Mouse (Mus musculus) urinary bladder, postnatal 14 days (tissue): ENCODE data around the gene Mterf2.
A peak's percentile ranks its signal among the peaks of the same experiment; 100 is the strongest.

Experiments used
- DNase-seq: peaks from one replicate; pipeline ENCODE4 v3.0.0; 2021; ENCODE audit warnings: low spot score

The Mterf2 gene

DNA sequence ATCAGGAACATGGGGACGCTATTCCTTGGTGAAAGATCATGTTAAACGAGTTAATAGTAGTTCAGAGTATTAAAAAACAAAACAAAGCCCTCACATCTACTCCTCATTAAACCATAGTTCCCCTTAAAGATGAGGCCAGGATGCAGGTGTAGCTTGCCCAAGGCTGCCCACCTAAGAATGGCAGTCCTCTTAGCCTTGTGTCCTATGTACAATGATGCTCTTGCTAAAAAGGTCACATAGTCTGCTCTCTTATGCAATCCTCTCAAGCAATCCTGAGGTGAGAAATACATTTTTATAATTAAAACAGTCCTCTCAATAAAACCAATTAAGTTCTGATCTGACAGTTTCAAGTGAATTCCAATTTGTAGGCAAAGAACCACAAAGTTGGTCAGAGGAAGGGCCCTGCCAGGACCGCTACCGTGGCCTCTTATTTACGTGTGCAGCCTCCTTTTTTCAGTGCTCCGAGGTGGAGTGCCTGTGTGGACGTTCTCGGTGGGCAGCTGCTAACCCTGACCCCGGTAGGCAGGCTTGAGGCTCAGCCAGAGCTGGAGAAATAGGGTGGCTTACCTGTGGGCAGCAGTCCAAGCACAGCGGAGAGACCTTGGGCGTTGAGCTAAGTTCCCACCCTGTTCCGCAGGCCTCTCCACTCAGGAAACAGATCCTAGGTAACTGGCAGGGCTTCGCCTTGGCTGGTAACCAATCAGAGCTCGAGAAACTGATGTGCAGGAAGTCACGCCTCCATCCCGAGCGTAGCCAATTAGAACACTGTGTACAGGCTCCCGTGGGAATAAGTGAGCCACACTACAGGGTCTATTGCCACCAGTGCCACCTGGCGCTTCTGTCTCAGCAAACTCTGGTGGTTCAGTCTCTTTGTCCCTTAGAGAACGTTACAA is at the start of gene Mterf2:
Gene Mterf2 (minus strand): TSS at position 633 of the 893 bp plus-strand sequence.
- peak; percentile 92 for DNase-seq

DNA sequence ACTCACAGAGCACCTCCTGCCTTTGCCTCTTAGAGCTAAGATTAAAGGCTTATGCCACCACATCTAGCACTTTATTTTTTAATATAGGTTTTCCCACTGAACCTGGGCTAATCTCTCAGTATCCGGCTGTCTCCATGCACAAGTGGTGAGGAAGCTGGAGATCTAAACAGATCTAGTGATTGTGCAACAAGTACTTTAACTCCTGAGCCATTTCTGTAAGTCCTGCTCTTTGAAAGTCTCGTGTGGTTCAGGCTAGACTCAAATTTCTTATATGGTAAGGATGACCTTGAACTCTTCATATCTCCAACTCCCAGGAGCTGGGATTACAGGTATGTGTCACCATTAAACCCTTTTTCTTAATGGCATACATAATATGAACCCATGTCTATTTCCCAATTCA is 48.8 kb upstream of the Mterf2 start:
- DNase-seq, result no peak

DNA sequence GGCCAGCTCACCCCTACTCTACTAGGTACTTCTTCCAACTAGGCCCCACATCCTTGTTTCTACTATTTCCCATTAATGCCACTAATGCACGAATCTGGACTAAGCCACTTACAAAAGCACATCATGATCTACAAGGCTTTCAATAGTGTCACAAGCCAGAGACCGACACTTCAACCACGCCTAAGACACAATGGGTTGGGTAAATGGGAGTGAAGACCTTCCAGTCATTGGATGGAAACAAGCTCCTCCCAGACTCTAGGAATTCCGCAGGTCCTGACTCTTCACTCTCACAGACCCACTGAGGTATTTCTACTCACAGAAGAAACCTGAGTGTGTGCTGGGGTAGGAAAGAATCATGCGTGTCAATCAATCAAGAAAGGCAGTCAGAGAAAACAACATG is 37.5 kb upstream of the Mterf2 start:
- DNase-seq, result no peak

DNA sequence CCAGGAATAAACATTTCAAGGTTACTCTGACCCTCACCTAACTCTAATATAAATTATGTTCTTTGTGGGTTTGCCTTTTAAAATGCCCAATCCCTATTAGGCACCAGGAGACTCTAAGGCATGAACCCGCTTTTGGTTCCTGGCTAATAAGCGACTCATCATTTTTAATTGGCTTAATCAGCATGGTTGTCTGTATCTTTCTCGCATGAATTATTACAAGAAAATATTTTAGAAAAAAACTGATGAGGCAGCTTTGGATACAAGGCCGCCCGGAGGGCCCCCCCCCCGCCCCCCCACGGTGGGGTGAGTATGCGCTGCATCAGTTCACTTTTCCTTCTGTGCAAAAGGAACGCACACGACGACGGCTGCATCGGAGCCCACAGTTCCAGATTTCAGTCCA is 37.0 kb upstream of the Mterf2 start:
- no peak for DNase-seq

DNA sequence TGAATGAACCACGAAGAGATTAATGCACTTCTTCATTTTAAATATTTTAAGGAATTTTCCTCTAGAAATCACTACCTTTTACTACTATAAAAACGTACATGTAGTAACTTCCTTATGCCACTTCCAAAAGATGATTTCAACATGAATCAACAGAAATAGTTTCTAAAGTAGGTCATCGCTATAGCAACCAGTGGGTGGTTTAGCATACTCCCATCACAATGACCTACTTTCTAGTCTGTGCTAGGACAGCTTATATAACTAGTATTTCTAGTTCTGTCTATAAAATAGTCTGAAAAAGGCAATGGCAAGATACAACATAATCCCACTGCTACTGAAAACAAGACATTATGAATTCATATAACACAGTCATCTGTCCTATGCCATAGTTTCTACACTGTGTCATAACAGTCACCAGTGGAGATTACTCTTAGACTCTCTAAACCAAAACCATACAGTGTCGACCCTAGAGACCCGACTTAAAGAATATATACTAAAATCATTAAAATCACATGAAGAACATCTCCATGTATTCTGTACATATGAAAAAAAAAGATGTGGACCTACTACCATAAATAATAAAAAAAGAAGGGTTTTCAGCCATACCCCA is 34.0 kb upstream of the Mterf2 start:
- DNase-seq, result no peak

DNA sequence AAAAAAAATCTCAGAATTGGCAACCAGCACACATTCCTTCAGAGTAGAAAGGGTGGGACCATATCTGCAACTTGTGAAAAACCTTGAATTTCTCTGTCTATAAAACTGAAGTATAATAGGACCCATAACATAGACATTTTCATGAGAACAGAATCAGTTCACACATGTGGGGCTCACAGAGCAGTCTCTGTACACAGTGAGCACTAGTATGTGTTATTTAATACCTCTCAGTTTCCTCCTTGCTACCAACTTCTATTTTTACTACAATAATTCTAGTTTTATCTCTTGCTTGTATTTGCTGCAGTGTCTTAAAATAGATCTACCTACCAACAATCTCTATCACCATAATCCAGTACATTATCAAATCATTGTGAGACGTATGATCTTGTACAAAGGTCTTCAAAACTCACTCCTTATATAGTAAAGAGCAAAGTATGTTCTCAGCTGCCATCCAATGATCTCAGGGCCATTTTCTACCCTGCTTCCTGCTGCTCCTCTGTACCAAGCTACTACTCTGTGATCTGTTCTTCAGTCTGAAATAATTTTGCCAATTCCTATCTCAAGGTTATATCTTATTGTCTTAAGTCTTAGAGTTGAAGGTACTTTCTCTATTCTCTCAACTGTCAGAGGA is 32.3 kb upstream of the Mterf2 start:
- DNase-seq, result no peak

DNA sequence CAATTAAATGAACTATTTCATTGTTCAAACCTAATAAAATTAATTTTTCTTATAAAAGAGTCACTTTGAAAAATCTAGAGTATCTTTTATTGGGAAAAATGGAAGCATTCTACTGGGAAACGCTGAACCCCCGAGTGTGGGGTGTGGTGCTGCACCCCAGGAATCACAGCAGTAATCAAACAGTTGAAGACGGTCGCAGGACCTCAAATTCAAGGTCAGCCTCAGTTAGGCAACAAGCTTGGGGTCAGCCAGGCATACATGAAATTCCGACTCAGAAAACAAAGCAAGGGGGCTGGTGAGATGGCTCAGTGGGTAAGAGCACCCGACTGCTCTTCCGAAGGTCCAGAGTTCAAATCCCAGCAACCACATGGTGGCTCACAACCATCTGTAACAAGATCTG is 29.6 kb upstream of the Mterf2 start:
- no peak for DNase-seq

DNA sequence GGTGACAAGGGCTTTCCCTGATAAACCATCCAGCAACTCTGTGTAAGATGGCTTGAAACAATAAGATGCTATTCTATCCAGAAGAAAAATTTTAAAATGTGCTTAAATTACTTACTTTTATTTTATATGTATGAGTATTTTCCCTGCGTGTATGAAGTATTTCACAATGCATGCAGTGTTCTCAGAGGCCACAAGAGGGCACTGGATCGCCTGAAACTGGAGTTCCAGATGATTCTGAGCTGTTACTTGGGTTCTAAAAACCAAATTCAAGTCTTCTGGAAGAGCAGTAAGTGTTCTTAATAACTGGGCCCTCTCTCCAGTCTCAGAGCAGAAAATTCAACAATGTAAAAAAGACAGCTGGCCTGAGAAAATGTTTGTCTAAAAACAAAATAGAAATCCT is 26.4 kb upstream of the Mterf2 start:
- DNase-seq, result peak; percentile 65

DNA sequence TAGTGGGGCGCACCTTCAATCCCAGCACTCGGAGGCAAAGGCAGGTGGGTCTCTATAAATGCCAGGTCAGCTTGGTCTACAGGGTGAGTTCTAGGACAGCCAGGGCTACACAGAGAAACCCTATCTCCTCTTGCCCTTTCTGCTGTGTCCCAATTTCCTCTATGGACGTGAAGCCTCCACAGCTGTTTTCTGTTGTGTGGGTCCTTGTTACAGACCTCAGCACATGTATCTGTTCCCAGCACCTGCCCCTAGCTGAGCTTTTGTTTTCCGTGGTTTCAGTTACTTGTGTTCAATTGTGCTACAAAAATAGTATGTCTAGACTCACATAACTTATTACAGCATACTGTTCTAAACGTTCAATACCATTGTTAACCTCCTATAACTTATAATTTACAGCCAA is 21.4 kb upstream of the Mterf2 start:
- no peak for DNase-seq

DNA sequence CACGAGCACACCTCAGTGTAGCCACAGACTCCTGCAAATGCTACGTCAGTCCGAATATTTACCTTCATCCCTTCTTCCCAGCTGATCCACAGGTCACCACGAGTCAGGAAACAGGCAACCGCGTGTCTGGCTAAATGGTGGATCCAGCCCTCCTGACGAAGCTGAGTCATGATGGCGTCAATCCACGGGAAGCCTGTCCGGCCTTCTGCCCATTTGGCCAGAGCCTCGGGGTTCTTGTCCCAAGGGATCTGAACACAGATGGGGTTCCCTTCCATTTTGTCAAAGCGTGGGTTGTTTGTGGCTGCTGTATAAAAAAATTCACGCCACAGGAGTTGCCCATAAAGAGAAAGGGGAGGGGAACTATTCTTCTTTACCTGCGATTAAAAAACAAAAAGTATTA is 18.5 kb upstream of the Mterf2 start:
- no peak for DNase-seq

DNA sequence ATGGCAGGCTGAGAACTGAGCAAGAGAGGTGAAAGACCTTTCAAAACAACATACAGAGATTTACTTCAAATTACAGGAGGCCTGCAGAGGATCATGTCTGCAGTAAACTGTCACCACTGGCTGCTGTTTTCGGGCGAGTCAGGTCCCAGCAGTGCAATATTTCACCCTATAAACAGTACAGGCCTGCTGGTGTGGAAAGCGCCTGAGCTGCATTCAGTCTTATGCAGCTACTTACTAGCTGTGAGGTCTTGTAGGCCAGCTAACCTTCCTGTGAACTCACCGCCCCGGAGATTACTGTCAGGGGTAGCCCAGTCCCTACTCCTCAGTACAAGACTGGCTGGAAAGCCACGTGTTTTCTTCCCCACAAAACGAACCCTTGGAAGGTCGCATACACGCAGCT is 13.6 kb upstream of the Mterf2 start:
- no peak for DNase-seq

DNA sequence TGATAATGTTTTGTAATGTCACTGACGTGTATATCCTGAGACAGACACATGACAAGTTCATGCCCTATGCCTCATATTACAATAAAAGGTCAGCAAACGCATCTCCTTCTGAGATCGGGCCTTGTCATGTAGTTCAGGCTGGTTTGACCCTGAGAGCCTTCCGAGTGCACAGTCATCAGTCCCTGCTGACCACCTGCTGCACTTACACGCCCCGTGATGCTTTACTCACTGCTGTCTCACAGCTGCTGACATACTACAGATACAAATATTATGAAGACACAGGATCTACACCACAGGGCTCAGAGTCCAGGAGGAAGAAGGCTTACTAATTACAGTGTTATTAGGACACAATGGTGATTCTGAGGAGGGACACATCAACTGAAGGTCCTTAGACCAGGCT is 8.7 kb upstream of the Mterf2 start:
- no peak for DNase-seq

DNA sequence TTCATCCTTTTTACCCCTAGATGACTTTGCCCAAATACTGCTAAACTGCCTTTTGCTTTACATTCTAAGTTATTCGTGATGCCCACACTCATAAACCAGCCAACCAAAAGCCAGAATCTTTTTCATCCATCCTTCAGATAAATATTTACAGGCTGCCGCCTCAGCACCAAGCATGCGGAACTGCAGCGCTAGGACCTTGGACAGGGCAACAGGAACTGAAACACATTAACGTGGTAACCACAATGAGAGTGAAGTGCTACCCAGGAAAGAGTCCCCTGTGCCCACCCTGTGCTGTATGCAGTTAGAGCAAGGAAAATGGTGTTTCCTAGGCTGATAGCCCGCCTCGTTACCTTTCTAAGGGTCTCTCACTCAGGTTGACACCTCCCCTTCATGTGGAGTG is 626 bp upstream of the Mterf2 start:
- peak; percentile 45 for DNase-seq

DNA sequence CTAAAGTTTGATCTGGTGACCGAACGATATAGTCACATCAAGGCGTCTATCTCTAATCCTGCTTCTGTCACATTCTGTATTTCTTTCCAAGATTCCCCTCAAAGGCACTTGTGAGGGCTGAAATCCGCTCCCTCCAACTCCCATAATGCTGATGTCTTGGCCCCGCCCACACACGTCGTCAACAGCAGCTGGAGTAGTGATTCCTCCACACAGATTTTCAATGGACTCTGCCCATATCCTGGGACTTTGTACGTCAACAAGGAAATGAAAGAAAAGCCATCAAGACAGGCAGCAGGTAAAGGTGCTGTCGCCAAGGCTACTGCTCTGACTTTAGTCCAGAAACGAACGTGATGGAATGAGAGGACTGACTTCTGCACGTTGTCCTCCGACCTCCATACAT is 2.6 kb downstream of the Mterf2 start:
- DNase-seq, result no peak

DNA sequence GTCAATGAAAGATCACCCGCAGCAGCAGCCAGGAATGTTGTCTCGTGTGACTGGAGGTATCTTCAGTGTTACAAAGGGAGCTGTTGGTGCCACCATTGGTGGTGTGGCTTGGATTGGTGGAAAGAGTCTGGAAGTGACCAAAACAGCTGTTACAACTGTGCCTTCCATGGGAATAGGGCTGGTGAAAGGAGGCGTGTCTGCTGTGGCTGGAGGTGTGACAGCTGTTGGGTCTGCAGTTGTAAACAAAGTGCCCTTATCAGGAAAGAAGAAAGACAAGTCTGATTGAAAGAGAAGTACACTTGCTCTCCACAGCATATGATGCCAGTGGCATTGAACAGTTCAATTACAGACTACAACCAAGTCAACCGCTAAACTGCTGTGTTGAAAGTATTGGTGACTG is 13.4 kb downstream of the Mterf2 start:
- DNase-seq, result no peak

DNA sequence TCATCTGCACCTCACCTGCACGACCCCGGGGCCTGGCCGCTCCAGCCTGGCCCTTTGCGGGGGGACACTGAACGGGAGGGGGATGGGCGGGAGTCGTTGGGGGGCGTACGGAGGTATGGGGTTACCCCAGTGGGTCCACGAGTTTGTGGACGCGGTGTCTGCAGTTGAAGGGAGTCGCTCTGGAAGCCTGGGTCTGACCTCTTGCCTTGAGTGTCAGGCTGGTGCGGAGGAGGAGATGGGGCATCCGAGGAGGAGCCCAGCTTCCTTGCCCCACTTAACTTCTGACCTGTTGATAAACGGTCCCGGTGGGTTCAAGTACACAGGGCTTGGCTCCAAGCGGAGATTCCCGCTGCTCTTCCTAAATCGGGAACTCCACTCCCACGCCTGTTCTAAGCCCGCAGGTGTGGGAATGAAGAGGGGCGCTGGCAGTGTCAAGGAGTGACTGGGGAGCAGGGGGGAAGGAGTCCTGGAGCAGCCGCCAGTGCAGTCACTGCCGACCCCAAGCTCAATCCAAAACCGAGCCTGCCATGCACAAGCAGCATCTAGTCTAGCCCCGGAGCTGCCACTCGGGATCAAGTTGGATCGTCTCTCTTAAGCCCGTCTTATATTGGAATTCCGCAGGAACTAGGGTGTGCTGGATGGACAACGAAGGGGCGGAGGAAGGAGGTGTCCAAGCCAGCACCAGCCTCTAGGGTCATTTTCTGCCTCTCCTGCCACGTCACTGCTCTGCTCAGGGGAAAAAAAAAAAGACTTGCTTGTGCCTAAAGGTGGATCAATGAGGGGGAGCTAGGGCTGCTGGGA is 24.5 kb downstream of the Mterf2 start:
- peak; percentile 6 for DNase-seq

DNA sequence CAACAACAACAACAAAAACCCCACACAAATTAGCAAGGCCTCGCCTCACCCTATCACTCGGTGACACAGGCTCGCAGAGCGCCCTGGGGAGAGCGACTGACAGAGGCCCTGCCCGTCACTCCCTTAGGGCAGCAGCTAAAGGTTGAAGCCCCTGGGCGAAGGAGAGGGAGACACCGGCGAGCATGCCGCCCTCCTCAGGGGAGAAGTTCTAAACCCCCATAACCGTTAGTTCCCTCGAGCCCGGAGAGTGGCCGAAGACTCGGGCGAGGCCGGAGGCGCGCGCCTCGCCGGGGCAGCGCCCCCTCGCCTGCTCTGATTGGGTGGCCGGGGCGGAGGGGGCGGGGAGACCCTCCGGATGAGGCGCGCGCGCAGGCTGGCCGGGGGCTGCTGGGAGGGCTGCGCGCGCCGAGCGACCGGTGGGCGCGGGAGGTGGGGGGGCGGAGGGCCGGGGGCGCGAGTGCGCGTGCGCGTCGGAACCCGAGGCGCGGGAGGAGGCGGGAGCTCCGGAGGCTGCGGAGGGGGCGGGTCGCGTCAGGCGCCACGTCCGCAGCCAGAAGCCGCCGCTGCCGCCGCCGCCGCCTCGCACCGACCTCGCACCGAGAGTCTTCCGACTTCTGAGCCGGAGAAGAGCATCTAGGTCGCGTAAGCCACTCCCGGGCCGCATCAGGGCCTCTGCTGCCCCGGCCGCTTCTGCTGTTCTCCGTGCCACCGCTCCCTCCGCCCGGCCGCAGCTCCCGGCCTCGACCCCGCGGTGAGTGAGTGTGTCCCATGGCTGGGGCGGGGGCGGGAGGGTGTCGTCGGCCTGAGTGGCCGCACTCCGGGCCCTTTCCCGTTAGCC is 25.4 kb downstream of the Mterf2 start, which contains the start of the genes Fhl4 and Tmem263:
Gene Fhl4 (minus strand): TSS at position 249 of the 838 bp plus-strand sequence.
Gene Tmem263 (plus strand): TSS at position 381 of the 838 bp plus-strand sequence.
- DNase-seq, result peak; percentile 78

DNA sequence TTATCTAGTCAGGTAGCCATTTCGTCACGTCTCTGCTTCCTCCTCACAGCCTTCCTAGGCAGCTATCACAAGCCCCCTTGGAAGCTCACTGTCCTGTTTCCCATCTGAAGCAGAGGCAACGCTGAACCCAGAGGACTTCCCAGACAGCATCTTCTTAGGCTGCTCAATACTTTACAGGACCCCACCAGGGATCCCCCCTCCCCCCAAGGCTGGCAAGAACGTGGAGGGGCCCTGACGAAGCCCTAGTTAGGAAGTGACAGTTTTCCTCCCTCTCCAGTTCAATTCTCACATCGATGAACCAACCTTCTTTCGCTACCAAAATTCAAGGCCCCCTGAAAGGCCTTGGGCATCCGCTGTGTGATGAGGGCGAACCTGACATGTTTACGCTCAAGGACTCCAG is 26.0 kb downstream of the Mterf2 start:
- DNase-seq, result peak; percentile 7

DNA sequence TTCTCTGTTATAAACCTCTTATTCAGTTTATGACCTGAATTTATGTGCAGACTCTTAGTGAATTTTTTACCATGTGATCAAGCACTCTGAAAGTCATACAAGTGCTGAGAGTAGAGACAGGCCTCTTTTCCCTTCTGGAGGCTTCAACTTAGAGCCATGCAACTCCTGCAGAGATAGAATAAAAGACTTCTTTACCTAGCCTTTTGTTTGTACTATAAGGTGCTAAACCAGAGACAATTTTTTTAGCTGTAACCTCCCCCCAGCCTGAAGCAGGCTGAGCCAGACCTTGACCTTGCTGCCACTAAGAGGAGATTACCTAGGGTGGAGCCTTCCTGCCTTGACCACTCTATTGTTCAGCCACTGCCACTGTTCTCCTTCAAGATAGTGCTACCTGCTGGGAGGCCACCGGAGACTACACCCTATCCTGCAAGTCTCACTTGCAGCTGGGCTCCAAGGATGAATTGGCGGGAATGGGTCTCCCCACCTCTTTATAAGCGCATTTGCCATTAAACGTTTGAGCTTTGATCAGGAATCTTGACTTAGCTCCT is 56.1 kb downstream of the Mterf2 start:
- DNase-seq, result no peak
